Mouse (Mus musculus) bone marrow macrophage, adult 2 months (primary cell): ENCODE data around the gene Vcam1. TPM values are rescaled to one million over a fixed set of nuclear protein-coding genes. Genes with fewer than 3 reads are reported as not detected.

ENCODE experiments used
- H3K27ac ChIP-seq: 2 replicates; pipeline ENCODE4 v1.5.1; 2012; ENCODE audit warnings: low read depth, low read length; ENCODE audit not compliant: insufficient read depth
- H3K4me1 ChIP-seq: 2 replicates; pipeline ENCODE4 v1.6.1; 2012; ENCODE audit warnings: low read length; ENCODE audit not compliant: control insufficient read depth, insufficient read depth
- H3K4me3 ChIP-seq: 2 replicates; pipeline ENCODE4 v1.5.1; 2012; ENCODE audit warnings: mild to moderate bottlenecking, low read length, moderate library complexity; ENCODE audit not compliant: insufficient read depth
- CTCF ChIP-seq: IDR thresholded peaks from 2 replicates; pipeline ENCODE4 v1.5.1; 2012; ENCODE audit warnings: low read depth, mild to moderate bottlenecking, low read length, moderate library complexity
- POLR2A ChIP-seq: IDR thresholded peaks from 2 replicates; pipeline ENCODE4 v1.6.1; 2012; ENCODE audit warnings: mild to moderate bottlenecking, low read depth, low read length, borderline replicate concordance
- polyA plus RNA-seq: library from polyadenylated mRNA; stranded (reverse); fragments of >200 nt; gene quantifications from 2 replicates; pipeline ENCODE4 v1.2.4, GENCODE M21; 2012; ENCODE audit not compliant: missing spikeins, insufficient read depth, insufficient read length

Vcam1 gene
- polyA plus RNA-seq, 1 experiment: 1.1 TPM

DNA sequence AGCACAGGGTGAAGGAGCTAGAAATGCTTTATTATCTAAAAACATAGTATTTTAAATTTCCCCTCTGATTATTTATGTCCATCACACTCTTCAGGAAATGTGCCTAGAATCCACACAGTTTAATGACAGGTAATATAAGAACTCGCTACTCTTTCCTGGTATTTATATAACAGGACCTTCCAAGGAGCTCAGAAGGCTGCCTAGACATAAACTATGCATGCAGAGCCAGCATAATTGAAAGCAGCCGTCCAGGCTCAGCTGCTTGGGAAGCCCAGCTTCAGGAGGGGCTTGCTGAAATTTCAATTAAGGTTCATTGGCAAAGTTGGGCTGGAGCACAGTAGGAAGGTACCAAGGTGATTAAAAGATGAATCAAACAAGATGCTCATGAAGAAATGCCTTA lies 2.2 kb downstream of the Vcam1 start:
- TF ChIP-seq CTCF (no peak), POLR2A (no peak)
- no peak overlapping the region for H3K4me3 ChIP-seq
- no peak overlapping the region for H3K27ac ChIP-seq

DNA sequence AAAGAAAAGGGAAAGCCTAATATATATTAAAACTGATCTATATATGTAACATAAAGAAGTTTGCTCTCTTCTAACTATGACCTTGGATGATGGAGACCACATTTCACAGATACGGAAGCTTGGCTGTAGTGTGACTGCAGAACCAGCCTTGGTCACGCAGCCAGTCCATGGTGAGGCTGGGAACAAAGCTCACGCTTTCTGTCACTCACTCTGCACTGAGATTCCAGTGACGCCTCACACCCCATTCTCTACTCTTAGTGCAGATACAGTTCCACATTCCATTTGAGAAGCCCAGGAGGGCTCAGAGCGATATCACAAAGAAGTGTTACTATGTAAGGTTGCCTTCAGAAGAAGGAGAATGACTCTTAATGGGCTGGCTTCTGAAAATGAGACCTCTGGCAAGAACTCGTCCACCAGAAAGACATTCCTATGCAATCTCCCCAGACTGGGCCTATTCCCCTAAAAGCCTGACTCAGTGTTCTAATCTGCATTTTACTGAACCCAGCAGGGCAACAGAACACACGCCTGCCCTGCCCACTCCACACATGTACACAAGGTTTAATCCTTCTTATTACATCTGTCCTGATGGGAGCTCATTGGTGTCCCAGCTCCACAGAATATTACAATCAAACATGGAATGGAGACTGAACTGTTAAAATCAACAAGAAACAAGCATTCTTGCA lies 2.8 kb downstream of the Vcam1 start:
- TF ChIP-seq POLR2A: no peak
- TF ChIP-seq CTCF: no peak
- H3K4me1 ChIP-seq: peaks cover 17% of the 10 kb centered on the region
- H3K27ac ChIP-seq: no peak overlapping the region
- no peak overlapping the region for H3K4me3 ChIP-seq

More for the DNA sequence above, 2.2 kb downstream of the Vcam1 start:
- H3K4me1 ChIP-seq: peaks cover 14% of the 10 kb centered on the region

DNA sequence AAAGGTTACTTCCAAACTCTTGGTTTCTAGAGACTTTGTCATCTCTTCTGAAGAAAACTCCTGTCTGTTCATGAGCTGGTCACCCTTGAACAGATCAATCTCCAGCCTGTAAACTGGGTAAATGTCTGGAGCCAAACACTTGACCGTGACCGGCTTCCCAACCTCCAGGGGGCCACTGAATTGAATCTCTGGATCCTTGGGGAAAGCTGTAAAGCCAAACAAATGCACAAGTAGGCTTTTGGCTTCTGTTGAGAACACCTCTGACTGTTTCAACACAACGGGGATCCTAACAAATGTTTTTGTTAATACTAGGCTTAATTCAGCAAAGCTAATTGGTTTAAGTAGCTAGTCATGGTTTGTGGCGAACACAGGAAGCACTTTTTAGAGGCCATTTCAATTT lies 3.4 kb downstream of the Vcam1 start:
- peaks cover 14% of the 10 kb centered on the region for H3K4me1 ChIP-seq
- no peak overlapping the region for H3K27ac ChIP-seq
- no peak overlapping the region for H3K4me3 ChIP-seq
- TF ChIP-seq CTCF (no peak), POLR2A (no peak)

DNA sequence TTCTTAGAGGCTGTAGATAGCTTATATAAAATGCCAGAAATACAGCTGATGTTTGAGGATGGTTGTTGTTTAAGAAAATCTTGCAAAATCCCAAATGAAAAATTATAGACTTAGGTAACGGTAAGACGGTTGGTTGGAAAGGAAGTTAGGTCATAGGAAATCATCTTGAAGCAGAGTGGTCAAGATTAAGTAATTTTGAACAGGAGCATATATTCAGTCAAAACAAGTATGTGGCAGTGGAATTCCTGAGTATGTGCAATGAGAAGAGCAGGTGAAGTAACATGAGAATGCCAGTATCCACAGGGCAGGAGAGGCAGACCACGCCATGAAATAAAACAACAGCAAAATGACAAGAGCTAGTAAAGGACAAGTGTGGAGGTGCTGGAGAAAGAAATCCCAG lies 5.7 kb downstream of the Vcam1 start:
- TF ChIP-seq CTCF (no peak), POLR2A (no peak)
- Histone ChIP-seq H3K27ac (no peak overlapping the region), H3K4me1 (peaks cover 8% of the 10 kb centered on the region), H3K4me3 (no peak overlapping the region)

DNA sequence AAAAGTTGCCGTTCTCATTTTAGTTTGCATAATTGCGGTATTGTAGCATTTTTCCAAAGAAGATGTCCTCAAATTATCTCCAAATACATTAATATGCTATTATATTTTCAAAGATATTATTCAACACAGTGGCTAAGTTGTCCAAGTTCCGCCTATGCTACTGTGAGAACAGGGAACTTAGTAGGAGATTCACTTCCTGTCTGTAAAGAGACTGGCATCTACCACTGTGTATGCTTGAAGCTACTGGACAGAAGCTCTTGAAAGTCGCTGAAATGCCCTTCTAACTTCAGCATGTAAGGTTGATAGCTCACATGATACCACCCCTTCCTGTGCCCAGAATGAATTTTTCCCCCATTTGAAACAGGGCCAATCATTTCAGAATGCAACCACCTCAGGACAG lies 6.8 kb downstream of the Vcam1 start:
- peak overlapping the region; percentile 42; the same call in 1 of the 2 replicates for H3K27ac ChIP-seq

DNA sequence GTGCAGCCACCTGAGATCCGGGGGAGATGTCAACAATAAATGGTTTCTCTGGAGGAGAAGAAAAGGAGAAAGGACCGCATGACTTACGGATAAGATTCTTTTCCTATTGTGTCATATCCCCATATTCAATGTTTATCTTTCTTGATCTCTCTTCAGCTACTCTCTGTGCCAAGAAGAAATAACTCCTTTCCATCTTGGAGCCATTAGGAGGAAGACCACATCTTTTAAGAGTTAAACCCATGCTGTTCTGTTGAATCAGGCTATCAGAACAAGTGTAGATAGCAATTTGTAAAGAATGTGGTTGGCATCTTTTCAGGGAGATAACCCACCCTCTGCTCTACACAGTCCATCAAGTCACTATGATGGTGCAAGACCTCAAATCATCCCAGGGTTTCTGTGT lies 8.5 kb downstream of the Vcam1 start:
- Histone ChIP-seq H3K27ac (no peak overlapping the region), H3K4me1 (peaks cover 8% of the 10 kb centered on the region), H3K4me3 (no peak overlapping the region)
- TF ChIP-seq CTCF (no peak), POLR2A (no peak)

More for the DNA sequence above, 6.8 kb downstream of the Vcam1 start:
- H3K4me1 ChIP-seq: peaks cover 8% of the 10 kb centered on the region
- H3K4me3 ChIP-seq: no peak overlapping the region
- TF ChIP-seq POLR2A: no peak

DNA sequence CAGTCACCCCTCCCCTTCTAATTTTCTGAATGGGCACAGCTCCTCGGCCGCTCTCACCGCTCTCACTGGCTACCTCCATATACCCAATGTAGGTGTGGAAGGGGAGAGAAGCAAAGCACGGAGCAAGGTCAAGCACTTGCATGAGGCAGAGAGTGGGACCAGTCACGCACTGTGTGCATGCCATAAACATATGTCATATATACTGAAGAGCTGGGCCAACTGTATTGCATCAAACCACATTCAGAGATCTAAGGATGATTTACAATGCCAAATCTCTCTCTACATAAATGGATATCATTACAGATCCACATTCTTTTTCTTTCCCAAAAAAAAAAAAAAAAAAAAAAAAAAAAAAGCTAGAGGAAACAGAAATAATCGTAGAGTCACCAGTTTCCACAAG lies 9.1 kb downstream of the Vcam1 start:
- no peak overlapping the region for H3K4me3 ChIP-seq
- no peak for TF ChIP-seq POLR2A
- H3K4me1 ChIP-seq: peaks cover 8% of the 10 kb centered on the region
- H3K27ac ChIP-seq: no peak overlapping the region

DNA sequence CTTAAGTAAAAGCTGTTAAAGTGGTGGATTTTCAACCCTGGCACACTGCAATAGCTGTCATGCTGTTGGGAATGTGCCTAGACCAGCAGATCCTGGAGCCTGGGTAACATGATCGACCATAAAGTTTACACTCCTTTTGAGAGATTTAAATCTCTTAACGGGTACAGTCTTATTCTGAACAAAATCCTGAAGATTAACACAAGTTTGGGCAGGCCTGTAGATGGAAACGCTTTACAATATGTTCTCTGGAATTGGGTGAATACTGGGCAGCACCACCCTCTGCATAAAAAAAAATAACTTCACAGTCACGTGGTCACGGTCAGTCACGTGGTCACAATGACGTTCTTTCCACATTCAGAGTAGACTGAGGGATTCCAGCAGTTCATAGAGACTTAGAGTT lies 10.3 kb downstream of the Vcam1 start:
- H3K27ac ChIP-seq: no peak overlapping the region
- peaks cover 11% of the 10 kb centered on the region for H3K4me1 ChIP-seq
- H3K4me3 ChIP-seq: no peak overlapping the region
- TF ChIP-seq CTCF (no peak), POLR2A (no peak)

DNA sequence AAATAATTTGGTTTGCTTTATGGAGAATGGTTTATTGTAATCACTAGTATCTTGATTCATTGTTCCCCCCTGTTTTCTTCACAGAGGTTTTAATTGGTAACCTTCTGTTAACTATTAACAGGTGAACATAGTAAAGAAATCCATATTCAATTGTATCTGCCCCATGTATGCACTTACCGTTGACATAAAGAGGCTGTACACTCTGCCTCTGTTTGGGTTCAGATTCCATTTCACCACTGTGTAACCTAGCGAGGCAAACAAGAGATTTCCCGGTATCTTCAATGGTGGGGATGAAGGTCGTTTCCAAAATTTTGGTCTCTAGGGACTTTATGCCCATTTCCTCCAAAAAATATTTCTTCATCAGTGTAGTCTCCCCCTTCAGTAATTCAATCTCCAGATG lies 12.4 kb downstream of the Vcam1 start:
- no peak overlapping the region for H3K27ac ChIP-seq
- H3K4me3 ChIP-seq: no peak overlapping the region
- peaks cover 5% of the 10 kb centered on the region for H3K4me1 ChIP-seq
- no peak for TF ChIP-seq CTCF
- no peak for TF ChIP-seq POLR2A

DNA sequence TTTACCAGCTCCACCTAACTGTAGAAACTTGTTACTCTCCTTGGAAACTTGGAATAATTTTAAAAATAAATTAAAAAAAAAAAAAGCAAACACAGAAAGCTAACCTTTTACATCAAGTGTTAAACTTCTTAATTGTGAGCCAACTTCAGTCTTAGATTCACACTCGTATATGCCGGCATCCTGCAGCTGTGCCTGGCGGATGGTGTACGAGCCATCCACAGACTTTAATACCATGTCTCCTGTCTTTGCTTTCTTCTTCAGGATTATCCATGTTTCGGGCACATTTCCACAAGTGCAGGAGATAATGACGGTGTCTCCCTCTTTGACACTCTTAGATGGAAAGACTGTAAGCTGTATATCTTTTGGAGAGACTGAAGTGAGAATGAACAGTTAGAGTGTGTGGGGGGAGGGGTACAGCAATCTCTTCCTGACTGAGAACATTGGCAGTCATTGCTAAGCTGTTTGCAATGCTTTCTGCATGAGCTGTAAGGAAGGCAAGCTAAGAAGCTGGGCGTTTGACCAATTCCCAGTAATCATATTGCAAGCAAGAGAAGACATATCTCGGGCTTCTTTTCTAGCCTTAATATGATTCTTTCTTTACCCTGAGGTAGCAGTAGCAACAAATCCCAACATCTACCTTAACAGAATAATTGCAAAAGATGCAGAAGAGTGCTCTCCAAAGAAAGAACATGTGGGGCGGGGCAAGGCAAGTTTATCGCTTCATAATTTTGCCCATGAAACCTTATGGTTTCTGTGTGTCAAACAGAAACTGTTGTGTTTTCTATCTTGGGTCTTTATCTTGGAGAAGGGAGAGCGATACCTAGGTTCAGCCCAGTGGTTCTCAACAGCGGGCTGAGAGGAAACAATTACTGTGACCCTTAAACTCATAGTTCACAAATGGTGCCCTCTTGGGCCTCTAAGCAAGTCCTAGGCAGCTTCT lies 15.0 kb downstream of the Vcam1 start:
- Histone ChIP-seq H3K27ac (no peak overlapping the region), H3K4me3 (no peak overlapping the region), H3K4me1 (peaks cover 3% of the 10 kb centered on the region; the same call in 1 of the 2 replicates)
- no peak for TF ChIP-seq CTCF
- TF ChIP-seq POLR2A: no peak
